Mouse (Mus musculus) liver, postnatal 0 days (tissue): ENCODE data around the gene Stk25.

Experiments
- CTCF ChIP-seq: sonication (generic); IDR thresholded peaks from 2 replicates; pipeline ENCODE4 v1.5.1; 2016; ENCODE audit warnings: antibody characterized with exemption, low read depth
- EP300 ChIP-seq: IDR thresholded peaks from 2 replicates; pipeline ENCODE4 v1.6.1; 2016; ENCODE audit warnings: antibody characterized with exemption, low read depth, mild to moderate bottlenecking

DNA sequence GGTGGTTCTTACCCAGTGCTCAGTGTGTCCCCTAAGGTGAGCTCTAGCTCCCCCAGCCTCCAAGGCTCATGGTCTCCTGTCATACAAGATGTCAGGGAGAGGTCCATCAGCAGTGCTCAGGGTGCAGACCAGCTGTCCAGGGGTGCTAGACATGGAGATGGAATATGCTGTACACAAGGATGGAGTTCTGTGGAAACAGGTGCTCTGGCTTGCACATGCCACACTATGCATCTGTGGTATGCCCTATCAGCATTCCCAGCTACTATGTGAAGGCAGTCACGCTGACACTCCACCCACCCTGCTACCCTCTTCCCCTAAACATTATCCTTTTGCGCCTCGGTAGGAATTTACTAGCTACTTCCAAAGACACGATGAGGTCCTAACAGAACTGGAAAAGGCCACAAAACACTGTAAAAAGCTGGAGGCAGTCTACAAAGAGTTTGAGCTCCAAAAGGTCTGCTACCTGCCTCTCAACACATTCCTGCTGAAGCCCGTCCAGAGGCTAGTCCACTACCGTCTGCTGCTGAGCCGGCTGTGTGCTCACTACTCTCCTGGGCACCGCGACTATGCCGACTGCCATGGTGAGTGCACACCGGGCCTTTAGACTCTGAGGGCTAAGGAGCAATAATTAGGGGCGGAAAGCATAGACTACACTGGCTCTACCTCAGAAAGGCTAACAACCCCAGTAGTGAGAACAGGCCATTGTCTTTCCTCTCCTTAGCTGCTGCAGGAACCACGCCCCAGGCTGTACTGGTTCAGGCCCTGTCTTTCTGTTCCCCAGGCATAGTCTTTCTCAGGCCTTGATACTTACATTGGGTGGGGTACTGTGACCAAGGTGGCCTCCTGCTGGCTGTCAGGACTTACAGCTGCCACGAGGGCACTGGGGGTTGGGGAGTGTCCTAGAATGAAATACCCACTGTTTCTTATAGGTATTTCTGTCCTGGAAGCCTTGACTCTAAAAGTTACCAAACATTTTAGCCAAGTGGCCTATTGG, 51.1 kb downstream of the Stk25 start:
- TF ChIP-seq CTCF (no peak), EP300 (no peak)
